Mouse (Mus musculus): ENCODE measurements around the gene Fgfr3. TPM values are rescaled to one million over a fixed set of nuclear protein-coding genes. Genes with fewer than 3 reads are reported as not detected.

Fgfr3 gene
- total RNA-seq, 1 experiment: 3.9 TPM

- Histone ChIP-seq H3K9ac (ENCODE audit: insufficient read depth, low read depth, low read length, poor library complexity, severe bottlenecking) (no peak overlapping the region), H3K4me3 (ENCODE audit: insufficient read depth in 1 of 2, low read depth in 1 of 2, low read length in 2 of 2, poor library complexity in 1 of 2, severe bottlenecking in 1 of 2) (no peak overlapping the region), H3K4me1 (ENCODE audit: control insufficient read depth in 2 of 2, insufficient read depth in 2 of 2, low read length in 2 of 2, poor library complexity in 1 of 2) (peaks cover 3 to 12% of the 10 kb centered on the region in 2 experiments; a peak in 3 of 4 replicates), H3K36me3 (ENCODE audit: control insufficient read depth, insufficient read depth, low read length, poor library complexity, severe bottlenecking) (no peaks in the 10 kb centered on the region), H3K27ac (ENCODE audit: insufficient read depth, low read depth, low read length, poor library complexity, severe bottlenecking) (no peak overlapping the region), H3K9me3 (ENCODE audit: control insufficient read depth, insufficient read depth, low read depth, low read length) (no peaks in the 10 kb centered on the region)
- in situ Hi-C loops (cut with MboI; ENCODE audit: low sequenced_read_pairs in 2 of 2, unreplicated experiment in 2 of 2): loop anchor here in 1 of 2 experiments (25.0 kb wide), 1 partner anchor 1682 kb away; the partner anchor contains the start of gene Hmx1
- TF ChIP-seq ZC3H11A (IDR thresholded peaks at IDR 0.05; ENCODE audit: borderline replicate concordance, low read depth, low read length): no peak
- TF ChIP-seq MAFK (IDR thresholded peaks at IDR 0.05; ENCODE audit: insufficient read depth, low read depth, low read length): no peak
- no peak for TF ChIP-seq ZNF384 (IDR thresholded peaks at IDR 0.05; ENCODE audit: low read depth, low read length)
- no peak for TF ChIP-seq CHD2 (IDR thresholded peaks at IDR 0.05; ENCODE audit: low read depth, low read length)
- no peak for TF ChIP-seq HCFC1 (IDR thresholded peaks at IDR 0.05; ENCODE audit: borderline replicate concordance, insufficient read depth, low read length)
- DNase-seq (ENCODE audit: low read depth, low spot score): no peak
These were observed 16.4 kb upstream of the Fgfr3 start for GRCm38 (mm10) chr5:33704945-33705611.

DNA sequence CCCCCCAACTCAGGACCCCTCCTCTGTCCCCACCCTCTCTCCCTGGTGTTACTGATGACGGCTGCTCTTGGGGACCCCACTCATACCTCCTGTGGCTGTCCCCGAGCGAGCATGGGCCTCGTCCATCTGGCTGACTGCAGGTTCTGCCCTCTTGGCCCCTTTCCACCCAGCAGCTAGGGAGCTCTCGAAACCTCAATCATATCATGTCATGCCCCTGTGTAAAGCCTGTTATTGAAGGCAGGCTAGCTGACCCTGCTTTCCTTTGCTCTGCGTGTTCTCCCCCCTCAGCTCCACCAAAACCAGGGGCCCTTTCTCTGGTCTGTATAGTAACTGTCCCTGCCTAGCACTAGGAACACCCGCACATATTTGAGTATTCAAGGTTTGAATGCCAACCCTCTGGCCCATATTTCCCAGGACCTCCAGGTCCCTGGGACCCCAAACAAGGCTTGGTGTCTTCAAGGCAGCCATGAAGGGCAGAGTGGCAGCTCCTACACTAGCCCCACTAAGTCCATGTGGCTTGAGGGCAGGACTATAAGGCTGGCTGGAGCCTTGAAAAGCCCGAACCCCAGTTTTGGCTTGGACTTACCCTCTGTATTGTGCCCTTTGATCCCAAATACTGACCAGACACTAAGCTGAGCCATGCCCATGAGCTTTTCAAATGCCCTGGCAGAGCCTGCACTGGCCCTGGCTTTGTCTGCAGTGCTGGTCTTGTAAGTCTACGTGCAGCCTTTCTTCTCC is 15.7 kb upstream of the Fgfr3 start:
- Histone ChIP-seq H3K36me3 (ENCODE audit: control insufficient read depth, insufficient read depth, low read length, poor library complexity, severe bottlenecking) (no peaks in the 10 kb centered on the region), H3K9me3 (ENCODE audit: control insufficient read depth, insufficient read depth, low read depth, low read length) (no peaks in the 10 kb centered on the region), H3K27ac (ENCODE audit: insufficient read depth, low read depth, low read length, poor library complexity, severe bottlenecking) (no peak overlapping the region), H3K9ac (ENCODE audit: insufficient read depth, low read depth, low read length, poor library complexity, severe bottlenecking) (no peak overlapping the region), H3K4me3 (ENCODE audit: insufficient read depth in 1 of 2, low read depth in 1 of 2, low read length in 2 of 2, poor library complexity in 1 of 2, severe bottlenecking in 1 of 2) (no peak overlapping the region), H3K4me1 (ENCODE audit: control insufficient read depth in 2 of 2, insufficient read depth in 2 of 2, low read length in 2 of 2, poor library complexity in 1 of 2) (peaks cover 0 to 12% of the 10 kb centered on the region in 2 experiments; a peak in 2 of 4 replicates)
- DNase-seq (ENCODE audit: low read depth, low spot score): no peak
- TF ChIP-seq MAFK (IDR thresholded peaks at IDR 0.05; ENCODE audit: insufficient read depth, low read depth, low read length): no peak
- in situ Hi-C loops (cut with MboI; ENCODE audit: low sequenced_read_pairs in 2 of 2, unreplicated experiment in 2 of 2): loop anchor here in 1 of 2 experiments (25.0 kb wide), 1 partner anchor 1682 kb away; the partner anchor contains the start of gene Hmx1

DNA sequence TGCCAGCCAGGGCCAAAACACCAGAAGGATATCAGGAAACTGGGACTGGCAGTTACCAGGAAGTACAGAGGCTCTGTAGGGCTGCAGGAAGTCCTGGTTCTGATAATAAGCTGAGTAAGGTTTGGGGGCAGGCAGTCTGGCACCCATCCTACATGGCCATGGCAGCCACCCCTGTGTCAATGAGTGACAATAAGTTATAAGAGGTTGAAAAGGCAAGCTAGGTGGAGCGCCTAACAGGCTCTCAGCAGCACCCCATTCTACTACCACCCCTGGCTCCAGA is 15.2 kb upstream of the Fgfr3 start:
- H3K4me3 ChIP-seq (ENCODE audit: insufficient read depth in 1 of 2, low read depth in 1 of 2, low read length in 2 of 2, poor library complexity in 1 of 2, severe bottlenecking in 1 of 2): no peak overlapping the region
- H3K9me3 ChIP-seq (ENCODE audit: control insufficient read depth, insufficient read depth, low read depth, low read length): no peaks in the 10 kb centered on the region

DNA sequence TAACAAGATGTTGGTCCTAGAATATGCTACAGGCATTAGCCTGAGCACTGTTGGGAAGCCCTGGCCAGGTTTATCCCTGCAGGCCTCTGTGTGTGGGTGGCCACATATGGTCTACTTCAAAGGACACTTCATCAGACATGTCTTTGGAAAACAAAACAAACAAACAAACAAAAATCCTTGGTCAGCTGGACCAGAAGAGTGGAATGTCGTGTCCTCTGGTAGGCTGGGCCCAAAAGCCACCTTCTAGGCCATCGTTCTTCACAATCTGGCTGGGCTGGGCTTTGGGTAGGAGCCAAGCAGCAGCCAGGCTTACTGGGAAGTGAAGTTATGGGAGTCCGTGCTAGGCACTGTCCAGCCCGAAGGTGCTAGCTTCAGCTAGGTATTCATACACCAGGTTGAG is 14.3 kb upstream of the Fgfr3 start:
- in situ Hi-C loops (cut with MboI; ENCODE audit: low sequenced_read_pairs in 2 of 2, unreplicated experiment in 2 of 2): loop anchor here in 1 of 2 experiments (25.0 kb wide), 1 partner anchor 1680 kb away; the partner anchor contains the start of gene Hmx1

More for the DNA sequence above, 15.2 kb upstream of the Fgfr3 start:
- TF ChIP-seq ZC3H11A (IDR thresholded peaks at IDR 0.05; ENCODE audit: borderline replicate concordance, low read depth, low read length) (no peak), CHD2 (IDR thresholded peaks at IDR 0.05; ENCODE audit: low read depth, low read length) (no peak), MAFK (IDR thresholded peaks at IDR 0.05; ENCODE audit: insufficient read depth, low read depth, low read length) (no peak), HCFC1 (IDR thresholded peaks at IDR 0.05; ENCODE audit: borderline replicate concordance, insufficient read depth, low read length) (no peak), ZNF384 (IDR thresholded peaks at IDR 0.05; ENCODE audit: low read depth, low read length) (no peak)
- in situ Hi-C loops (cut with MboI; ENCODE audit: low sequenced_read_pairs in 2 of 2, unreplicated experiment in 2 of 2): loop anchor here in 1 of 2 experiments (25.0 kb wide), 1 partner anchor 1681 kb away; the partner anchor contains the start of gene Hmx1
- H3K9ac ChIP-seq (ENCODE audit: insufficient read depth, low read depth, low read length, poor library complexity, severe bottlenecking): no peak overlapping the region
- no peak overlapping the region for H3K27ac ChIP-seq (ENCODE audit: insufficient read depth, low read depth, low read length, poor library complexity, severe bottlenecking)
- peaks cover 0 to 12% of the 10 kb centered on the region in 2 experiments; a peak in 2 of 4 replicates for H3K4me1 ChIP-seq (ENCODE audit: control insufficient read depth in 2 of 2, insufficient read depth in 2 of 2, low read length in 2 of 2, poor library complexity in 1 of 2)
- DNase-seq (ENCODE audit: low read depth, low spot score): no peak
- no peaks in the 10 kb centered on the region for H3K36me3 ChIP-seq (ENCODE audit: control insufficient read depth, insufficient read depth, low read length, poor library complexity, severe bottlenecking)

More for the DNA sequence above, 14.3 kb upstream of the Fgfr3 start:
- Histone ChIP-seq H3K9ac (ENCODE audit: insufficient read depth, low read depth, low read length, poor library complexity, severe bottlenecking) (no peak overlapping the region), H3K4me1 (ENCODE audit: control insufficient read depth in 2 of 2, insufficient read depth in 2 of 2, low read length in 2 of 2, poor library complexity in 1 of 2) (peaks cover 0 to 12% of the 10 kb centered on the region in 2 experiments; a peak in 2 of 4 replicates), H3K27ac (ENCODE audit: insufficient read depth, low read depth, low read length, poor library complexity, severe bottlenecking) (no peak overlapping the region), H3K36me3 (ENCODE audit: control insufficient read depth, insufficient read depth, low read length, poor library complexity, severe bottlenecking) (no peaks in the 10 kb centered on the region), H3K9me3 (ENCODE audit: control insufficient read depth, insufficient read depth, low read depth, low read length) (no peaks in the 10 kb centered on the region), H3K4me3 (ENCODE audit: insufficient read depth in 1 of 2, low read depth in 1 of 2, low read length in 2 of 2, poor library complexity in 1 of 2, severe bottlenecking in 1 of 2) (no peak overlapping the region)
- DNase-seq (ENCODE audit: low read depth, low spot score): no peak
- TF ChIP-seq MAFK (IDR thresholded peaks at IDR 0.05; ENCODE audit: insufficient read depth, low read depth, low read length) (no peak), HCFC1 (IDR thresholded peaks at IDR 0.05; ENCODE audit: borderline replicate concordance, insufficient read depth, low read length) (no peak), ZC3H11A (IDR thresholded peaks at IDR 0.05; ENCODE audit: borderline replicate concordance, low read depth, low read length) (no peak), CHD2 (IDR thresholded peaks at IDR 0.05; ENCODE audit: low read depth, low read length) (no peak), ZNF384 (IDR thresholded peaks at IDR 0.05; ENCODE audit: low read depth, low read length) (no peak)
